Mouse (Mus musculus) bone marrow, adult 2 months (tissue): ENCODE results near the gene 1700042G07Rik. TPM values are rescaled to one million over a fixed set of nuclear protein-coding genes. Genes with fewer than 3 reads are reported as not detected.

Source experiments
- H3K27ac ChIP-seq: fragments of 200-500 bp; 2 replicates; pipeline ENCODE4 v1.5.1; 2012; ENCODE audit warnings: low read depth, mild to moderate bottlenecking, control low read depth, inconsistent platforms, low read length; ENCODE audit not compliant: control insufficient read depth, poor library complexity, insufficient read depth
- H3K4me1 ChIP-seq: fragments of 200-500 bp; 2 replicates; pipeline ENCODE4 v1.6.1; 2011; ENCODE audit warnings: low read length; ENCODE audit not compliant: control insufficient read depth, insufficient read depth
- H3K4me3 ChIP-seq: fragments of 200-500 bp; replicated peaks from 2 replicates; pipeline ENCODE3; 2011; ENCODE audit warnings: mild to moderate bottlenecking, low read depth, low read length, control low read depth; ENCODE audit not compliant: control insufficient read depth
- CTCF ChIP-seq: fragments of 200-500 bp; IDR thresholded peaks from 2 replicates; pipeline ENCODE4 v1.5.1; 2011; ENCODE audit warnings: low read length, control low read depth; ENCODE audit not compliant: control insufficient read depth, insufficient read depth
- POLR2A ChIP-seq: fragments of 200-500 bp; IDR thresholded peaks from 2 replicates; pipeline ENCODE4 v1.6.1; 2011; ENCODE audit warnings: low read depth, mild to moderate bottlenecking, control low read depth, low read length, borderline replicate concordance; ENCODE audit not compliant: control insufficient read depth
- WGBS: fragments of 180-500 bp; shearing (Covaris S2); methylation state at CpG from one replicate; pipeline ENCODE4 v1.1.7; 2018; 5-methylcytosine and 5-hydroxymethylcytosine counted together
- polyA plus RNA-seq: library from polyadenylated mRNA; stranded (reverse); fragments of >200 nt; gene quantifications from 2 replicates; pipeline ENCODE4 v1.2.4, GENCODE M21; 2011; ENCODE audit warnings: low replicate concordance; ENCODE audit not compliant: missing spikeins, insufficient read depth, insufficient read length

The 1700042G07Rik gene
- polyA plus RNA-seq, 1 experiment: not detected

DNA sequence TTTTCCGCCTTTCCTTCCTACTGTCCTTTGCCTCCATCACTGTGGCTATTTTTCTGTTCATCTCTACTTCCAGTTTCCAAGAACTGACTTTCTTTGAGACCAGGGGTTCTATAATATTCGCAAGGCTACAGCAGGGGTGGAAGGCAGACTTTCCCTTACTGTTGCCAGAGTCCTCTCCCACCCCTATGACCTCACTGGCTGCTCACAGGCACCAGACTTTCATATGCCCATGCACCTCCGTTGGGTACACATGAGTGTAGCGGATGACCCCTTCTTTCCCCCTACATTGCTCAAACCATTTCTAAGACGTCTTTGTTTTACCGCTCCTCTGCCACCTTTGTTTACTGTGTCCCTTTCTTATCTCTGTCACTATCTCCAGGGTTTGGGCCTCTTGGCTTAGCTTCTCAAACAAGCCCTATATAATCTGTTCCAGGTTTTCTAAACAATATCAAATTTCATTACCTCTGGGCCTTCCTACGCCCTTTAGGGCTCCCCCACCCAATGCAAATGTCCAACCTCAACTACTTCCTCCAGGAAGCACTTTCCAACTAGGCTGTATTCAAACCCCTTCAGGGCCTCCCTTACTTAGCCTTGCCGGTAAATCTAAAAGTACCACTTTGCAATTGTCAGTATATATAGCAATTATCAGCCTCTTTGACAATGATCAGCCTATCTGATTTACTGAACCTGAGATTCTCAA lies 7.3 kb upstream of the 1700042G07Rik start:
- TF ChIP-seq POLR2A: no peak
- TF ChIP-seq CTCF: no peak

GRCm38 (mm10) chr4:116167404-116167803 lies 5.8 kb upstream of the 1700042G07Rik start, which contains the start of gene Tspan1:
TSS of gene Tspan1 (minus strand) at chr4:116167601.
- no peak within 1 kb of the TSS for H3K27ac ChIP-seq
- H3K4me1 ChIP-seq: peaks cover 2% of the 10 kb centered on the region
- no peak within 1 kb of the TSS for H3K4me3 ChIP-seq
- 39% methylated on average over 7 of the region's 7 CpGs for WGBS
- no peak for TF ChIP-seq POLR2A
- TF ChIP-seq CTCF: no peak

More for the DNA sequence above, 7.3 kb upstream of the 1700042G07Rik start:
- H3K4me1 ChIP-seq: peaks cover 2% of the 10 kb centered on the region
- no peak overlapping the region for H3K27ac ChIP-seq
- no peak overlapping the region for H3K4me3 ChIP-seq
- 53% methylated on average over 8 of the region's 8 CpGs for WGBS

GRCm38 (mm10) chr4:116168617-116169352 lies 4.4 kb upstream of the 1700042G07Rik start:
- WGBS: 46% methylated on average over 8 of the region's 8 CpGs
- TF ChIP-seq POLR2A: no peak
- peak; percentile 69 for TF ChIP-seq CTCF
- H3K4me1 ChIP-seq: peaks cover 2% of the 10 kb centered on the region
- no peak overlapping the region for H3K27ac ChIP-seq
- H3K4me3 ChIP-seq: no peak overlapping the region

GRCm38 (mm10) chr4:116169353-116169672 lies 3.9 kb upstream of the 1700042G07Rik start:
- TF ChIP-seq POLR2A (no peak), CTCF (no peak)
- Histone ChIP-seq H3K4me1 (peaks cover 2% of the 10 kb centered on the region), H3K4me3 (no peak overlapping the region), H3K27ac (no peak overlapping the region)
- 69% methylated on average over 3 of the region's 3 CpGs for WGBS

GRCm38 (mm10) chr4:116173752-116174151 lies 580 bp downstream of the 1700042G07Rik start:
- Histone ChIP-seq H3K27ac (no peak overlapping the region), H3K4me1 (peaks cover 3% of the 10 kb centered on the region), H3K4me3 (no peak overlapping the region)
- TF ChIP-seq CTCF (no peak), POLR2A (no peak)
- 83% methylated on average over 4 of the region's 4 CpGs for WGBS

DNA sequence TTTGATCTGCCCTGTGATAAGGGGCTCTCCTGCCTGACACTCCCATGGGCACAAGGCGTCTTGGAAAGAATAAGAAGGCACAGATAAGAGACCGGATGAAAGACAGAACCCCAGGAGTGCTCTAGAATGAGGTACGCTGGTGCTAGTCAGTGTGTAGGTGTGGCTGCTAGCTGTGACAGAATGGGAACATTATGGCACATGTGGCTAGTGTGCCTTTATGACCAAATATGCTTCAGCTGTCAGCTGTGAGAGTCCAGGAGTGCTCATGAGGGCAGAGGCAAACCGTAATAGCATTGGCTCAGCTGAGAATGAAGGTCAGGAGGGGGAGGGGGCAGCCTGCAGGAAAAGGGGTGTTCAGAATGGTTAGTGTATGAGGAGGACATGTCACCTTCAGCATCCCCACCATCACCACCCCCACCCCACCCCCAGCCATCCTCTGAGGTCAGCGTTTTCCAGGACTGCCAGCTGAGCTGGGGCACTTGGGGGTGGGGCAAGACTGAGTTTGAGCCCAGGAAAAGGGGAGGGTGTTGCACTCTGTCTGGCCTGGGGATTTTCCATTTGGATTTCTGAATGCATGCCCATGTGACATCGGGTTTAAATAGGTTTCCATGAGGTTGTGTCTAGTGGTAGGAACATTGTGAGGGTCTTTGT lies 1.4 kb downstream of the 1700042G07Rik start:
- no peak overlapping the region for H3K27ac ChIP-seq
- H3K4me1 ChIP-seq: peaks cover 3% of the 10 kb centered on the region
- 70% methylated on average over 6 of the region's 6 CpGs for WGBS
- no peak for TF ChIP-seq POLR2A
- no peak for TF ChIP-seq CTCF
- no peak overlapping the region for H3K4me3 ChIP-seq

- H3K27ac ChIP-seq: no peak overlapping the region
- TF ChIP-seq POLR2A: no peak
- no peak for TF ChIP-seq CTCF
- H3K4me3 ChIP-seq: no peak overlapping the region
- H3K4me1 ChIP-seq: peaks cover 3% of the 10 kb centered on the region
Observed at GRCm38 (mm10) chr4:116175136-116175535, 2.0 kb downstream of the 1700042G07Rik start.

- TF ChIP-seq CTCF (no peak), POLR2A (no peak)
- Histone ChIP-seq H3K4me1 (peaks cover 3% of the 10 kb centered on the region), H3K4me3 (no peak overlapping the region), H3K27ac (no peak overlapping the region; the same call in 1 of the 2 replicates)
- WGBS: 20% methylated on average over 7 of the region's 7 CpGs
Observed at GRCm38 (mm10) chr4:116175711-116176542, 2.8 kb downstream of the 1700042G07Rik start.
